Mouse (Mus musculus) erythroid progenitor cell, adult 5-6 weeks (primary cell): ENCODE measurements around the gene Cd300e. TPM values are rescaled to one million over a fixed set of nuclear protein-coding genes. Genes with fewer than 3 reads are reported as not detected.
"Not testable (repeated sequence)": the region's sequence is repeated elsewhere in the genome, so short reads cannot be mapped to it uniquely, and the experiment has no call there.

Experiments used
- ATAC-seq: replicated peaks from 2 replicates; pipeline ENCODE4 v1.8.0; 2016; ENCODE audit warnings: moderate number of reproducible peaks, mild to moderate bottlenecking, moderate TSS enrichment, inconsistent platforms; ENCODE audit not compliant: poor library complexity, low FRiP score, severe bottlenecking
- total RNA-seq, 2 experiments: library from RNA; stranded (forward) in 1 of 2; stranded (reverse) in 1 of 2; fragments of 150-400 nt in 1 of 2; fragments of 186-747, 209-891 nt in 1 of 2; gene quantifications; 2 replicates each; pipeline versions ENCODE4 v1.2.3 to v1.2.4; 2015 to 2017; ENCODE audit warnings: low replicate concordance in 2 of 2

The Cd300e gene
- total RNA-seq, 2 experiments from 2014 or later, result 3.8 TPM; not detected in 1

DNA sequence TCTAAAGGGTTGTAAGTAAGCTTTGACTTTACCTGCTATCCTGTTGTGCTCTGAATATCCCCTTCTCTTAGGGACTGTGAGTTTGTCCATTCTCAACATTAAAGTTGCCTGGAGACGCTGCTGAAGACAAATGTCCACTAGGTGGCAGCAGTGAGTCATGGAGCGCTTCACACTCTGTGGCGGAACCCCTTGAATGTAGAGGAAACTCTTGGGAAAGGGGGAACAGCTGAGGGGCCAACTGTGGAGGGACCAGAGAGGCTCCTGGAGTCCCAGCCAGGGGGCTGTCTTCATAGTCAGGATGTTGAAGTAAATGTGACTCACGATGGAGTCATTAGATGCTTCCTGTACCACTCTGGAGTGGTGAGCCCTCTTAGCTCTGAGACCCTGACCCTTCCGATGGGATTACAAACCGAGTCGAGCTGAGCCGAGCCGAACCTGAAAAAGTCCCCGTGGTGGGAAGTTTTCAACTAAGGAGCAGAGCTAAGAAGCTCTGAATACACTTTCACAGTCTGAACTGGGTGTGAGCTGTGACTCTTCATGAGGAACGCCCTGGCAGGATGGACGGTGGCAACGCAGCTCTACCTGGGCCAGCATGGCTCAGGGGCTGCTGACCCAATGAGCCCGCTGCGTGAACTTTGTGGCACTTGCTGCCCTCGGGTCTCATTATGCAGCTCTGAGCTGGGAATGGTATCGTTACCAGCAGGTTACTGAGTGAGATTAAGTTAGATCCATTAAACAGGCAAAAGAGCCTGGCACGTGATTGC, 21.6 kb upstream of the Cd300e start:
- peak; percentile 59; the same call in 1 of the 2 replicates for ATAC-seq

DNA sequence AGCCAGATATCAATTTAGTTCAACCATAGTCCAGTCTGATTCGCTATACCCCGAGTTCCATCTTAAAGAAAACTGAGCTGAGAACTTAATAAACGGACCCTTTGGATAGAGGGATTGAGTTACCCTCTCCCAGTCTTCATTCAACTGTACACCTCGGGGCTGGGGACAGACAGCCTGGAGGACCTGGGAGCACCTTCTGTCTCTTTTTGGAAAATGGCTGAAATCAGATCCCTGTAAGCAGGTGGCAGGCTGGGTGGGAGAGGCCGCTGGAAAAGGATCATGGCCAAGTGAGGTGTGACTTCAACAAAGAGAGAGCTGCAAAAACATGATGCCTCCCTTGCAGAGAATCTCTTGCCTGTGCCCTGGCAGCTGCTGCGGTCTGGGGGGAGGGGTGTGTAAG, 20.2 kb upstream of the Cd300e start:
- ATAC-seq, result no peak

DNA sequence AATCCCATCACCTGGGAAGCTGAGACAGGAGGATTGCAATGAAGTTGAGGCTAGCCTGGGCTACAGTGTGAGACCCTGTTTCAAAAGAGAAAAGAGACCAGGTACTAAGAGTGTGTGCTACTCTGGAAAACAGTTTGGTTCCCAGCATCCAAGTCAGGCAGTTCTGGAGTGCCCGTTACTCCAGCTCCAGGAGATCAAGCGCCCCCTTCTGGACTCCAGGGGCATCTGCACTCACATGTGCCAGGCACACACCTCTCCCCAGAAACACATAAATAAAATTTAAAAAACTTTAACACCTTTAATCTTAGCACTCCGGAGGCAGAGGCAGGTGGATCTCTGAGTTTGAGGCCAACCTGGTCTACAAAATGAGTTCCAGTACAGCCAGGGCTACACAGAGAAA, 19.4 kb upstream of the Cd300e start:
- ATAC-seq, result no peak

DNA sequence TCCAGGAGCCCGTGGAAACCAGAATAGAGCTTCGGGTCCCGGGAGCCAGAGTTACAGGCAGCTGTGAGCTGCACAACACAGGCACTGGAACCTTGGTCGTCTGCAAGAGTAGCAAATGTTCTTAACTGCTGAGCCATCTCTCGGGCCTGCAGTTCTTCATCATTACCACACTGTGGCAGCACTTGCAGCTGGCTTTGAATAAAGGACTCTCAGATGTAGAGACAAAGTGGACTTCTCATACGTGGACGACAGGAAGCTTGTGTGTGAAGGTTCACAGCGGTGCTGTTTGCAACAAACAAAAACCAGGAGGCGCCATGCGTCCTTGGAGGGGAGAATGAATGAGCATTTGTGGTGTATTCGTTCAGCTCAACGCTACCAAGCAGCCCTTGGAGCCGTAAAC, 18.9 kb upstream of the Cd300e start:
- ATAC-seq, result 0 out of 2 replicates have a peak, but pooled peaks have one; percentile 15

DNA sequence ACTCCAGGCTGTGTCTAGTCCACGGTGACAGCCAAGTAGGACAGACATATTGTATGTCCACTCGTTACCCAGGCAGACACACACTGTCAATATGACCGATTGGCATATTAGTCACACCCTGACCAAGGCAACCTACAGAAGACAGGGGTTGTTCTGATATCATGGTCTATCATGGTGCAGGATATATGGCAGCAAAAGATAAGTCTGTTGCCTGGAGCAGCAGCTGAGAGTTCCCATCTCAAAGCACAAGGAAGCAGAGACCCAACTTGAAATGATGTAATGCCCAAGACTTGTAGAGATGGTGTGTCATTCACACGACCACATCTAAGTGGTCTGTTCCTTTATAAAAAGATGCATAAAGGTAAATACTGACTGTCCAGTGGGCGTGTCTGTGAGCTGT, 16.7 kb upstream of the Cd300e start:
- no peak for ATAC-seq

DNA sequence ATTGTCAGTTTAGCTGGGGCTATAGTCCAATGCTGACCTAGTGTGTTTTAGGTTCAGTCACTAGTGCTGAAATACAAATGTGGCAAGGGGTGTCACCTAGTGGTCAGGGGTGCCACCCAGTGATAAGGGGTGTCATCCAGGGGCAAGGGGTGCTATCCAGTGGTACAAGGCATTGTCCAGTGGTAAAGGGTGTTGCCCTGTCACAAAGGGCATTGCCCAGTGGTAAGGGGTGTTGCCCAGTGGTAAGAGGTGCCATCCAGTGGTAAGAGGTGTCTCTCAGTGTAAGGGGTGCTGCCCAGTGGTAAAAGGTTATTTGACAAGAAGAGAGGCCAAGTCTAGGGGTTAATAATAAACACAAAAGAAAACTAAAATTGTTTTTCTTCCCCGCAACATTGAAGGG, 15.5 kb upstream of the Cd300e start:
- no peak for ATAC-seq

DNA sequence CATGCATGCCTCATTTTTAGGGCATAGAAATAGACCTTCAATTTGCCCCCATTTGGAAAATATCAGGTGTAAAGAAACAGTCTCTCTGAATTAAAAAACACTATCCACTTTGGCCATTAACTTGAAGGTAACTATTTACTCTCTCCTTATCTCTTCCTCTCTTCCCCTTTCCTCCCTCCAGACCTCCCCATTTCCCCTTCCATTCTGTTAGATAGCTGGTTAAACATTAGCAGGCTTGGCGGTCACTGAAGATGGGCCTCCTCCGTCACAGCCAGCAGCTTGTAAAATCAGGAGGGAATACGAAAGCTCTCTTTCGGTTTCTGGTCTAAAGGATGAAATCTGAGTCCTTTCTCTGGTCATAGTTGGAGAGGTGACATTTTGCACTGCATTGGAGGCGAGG, 13.9 kb upstream of the Cd300e start:
- ATAC-seq, result no peak

DNA sequence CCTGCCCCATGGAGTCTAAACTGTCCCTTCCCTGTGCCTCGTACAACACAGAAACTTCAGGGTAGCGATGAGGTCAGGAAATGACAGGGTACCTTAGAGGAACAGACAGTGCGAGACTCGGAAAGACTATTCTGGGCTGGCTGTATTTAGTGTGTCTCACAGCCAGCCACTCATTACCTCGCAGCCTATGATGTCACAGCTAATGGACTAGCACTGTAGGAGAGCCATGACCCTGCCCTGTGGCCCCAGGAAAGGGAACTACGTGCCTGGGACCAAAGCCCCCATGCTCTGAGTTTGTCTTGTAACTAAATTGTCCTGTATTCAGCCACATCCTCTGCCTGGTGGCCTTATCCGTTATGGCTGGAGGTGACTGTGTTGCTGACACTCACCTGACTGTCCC, 13.4 kb upstream of the Cd300e start:
- ATAC-seq, result no peak

DNA sequence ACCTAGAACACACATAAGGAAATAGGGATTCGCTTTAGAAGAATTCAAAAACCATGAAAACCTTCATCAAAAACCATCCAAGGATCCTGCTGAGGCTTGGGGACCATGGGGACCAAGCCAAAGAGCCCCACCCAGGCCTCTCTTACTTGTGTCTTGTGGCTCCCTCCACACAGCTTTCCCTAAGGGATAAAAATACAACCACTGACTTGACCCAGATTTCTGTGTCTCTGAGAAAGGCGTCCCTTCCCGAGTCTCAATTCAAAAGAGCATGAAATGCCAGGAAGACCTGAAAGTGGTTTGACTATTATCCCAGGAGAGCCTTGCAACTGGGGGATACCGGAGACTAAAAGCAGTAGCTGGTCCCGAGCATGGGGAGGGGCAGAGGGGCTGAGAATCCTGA, 11.0 kb upstream of the Cd300e start:
- no peak for ATAC-seq

DNA sequence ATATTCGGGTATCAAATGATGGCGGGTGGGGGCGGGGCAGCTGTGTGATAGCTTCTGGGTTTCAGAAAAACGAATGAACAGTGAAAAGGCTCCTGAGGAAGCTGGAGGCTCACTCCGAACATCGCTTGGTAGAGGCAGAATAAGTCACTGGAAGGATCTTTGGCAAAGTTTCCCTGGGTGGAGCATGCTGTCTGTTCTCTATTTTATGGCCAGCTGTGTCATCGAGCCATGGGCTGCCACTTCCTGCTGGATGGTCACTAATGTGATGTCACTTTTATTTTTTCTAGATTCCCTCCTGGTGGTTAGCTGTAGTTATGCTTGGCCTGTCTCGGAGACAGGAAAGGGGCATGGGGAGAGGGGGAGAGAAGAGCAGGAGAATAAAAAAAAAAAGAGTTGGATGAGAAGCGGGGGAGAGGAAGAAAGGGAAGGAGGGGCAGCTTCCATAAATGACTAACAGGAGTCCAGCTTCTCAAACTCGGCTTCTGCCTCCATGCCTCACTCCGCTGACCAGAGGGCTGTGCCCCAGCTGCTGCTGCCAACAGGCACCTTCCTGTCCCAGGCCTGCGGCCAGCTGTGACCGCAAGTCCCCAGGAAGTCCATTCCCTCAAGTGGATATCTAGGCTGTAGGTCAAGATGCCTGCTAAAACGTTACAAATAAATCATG, 9.8 kb upstream of the Cd300e start:
- ATAC-seq, result no peak

DNA sequence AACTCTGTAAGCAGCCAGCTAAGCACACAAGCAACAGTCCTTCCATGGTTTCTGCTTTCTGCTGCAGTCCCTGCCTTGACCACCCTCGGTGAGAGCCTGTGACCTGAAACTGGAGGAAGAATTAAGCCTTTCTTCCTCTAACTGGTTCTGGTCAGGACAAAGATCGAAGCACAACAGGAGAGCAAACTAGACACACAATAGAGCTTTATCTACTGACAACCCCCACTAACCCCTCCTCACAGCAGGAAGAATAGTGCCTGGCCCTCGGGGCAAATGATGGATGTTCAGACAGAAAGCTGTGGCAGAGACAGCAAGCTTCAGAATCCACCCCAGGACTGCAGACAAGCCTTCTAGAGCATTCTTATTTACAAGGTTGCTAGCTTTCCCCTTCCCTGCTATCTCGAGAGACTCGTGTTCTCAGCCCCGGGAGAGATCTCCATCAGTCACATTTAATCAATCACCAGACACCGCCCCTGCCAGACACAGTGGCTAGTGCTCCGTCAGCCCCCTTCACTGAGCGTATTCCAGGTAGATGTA, 9.1 kb upstream of the Cd300e start:
- no peak for ATAC-seq

DNA sequence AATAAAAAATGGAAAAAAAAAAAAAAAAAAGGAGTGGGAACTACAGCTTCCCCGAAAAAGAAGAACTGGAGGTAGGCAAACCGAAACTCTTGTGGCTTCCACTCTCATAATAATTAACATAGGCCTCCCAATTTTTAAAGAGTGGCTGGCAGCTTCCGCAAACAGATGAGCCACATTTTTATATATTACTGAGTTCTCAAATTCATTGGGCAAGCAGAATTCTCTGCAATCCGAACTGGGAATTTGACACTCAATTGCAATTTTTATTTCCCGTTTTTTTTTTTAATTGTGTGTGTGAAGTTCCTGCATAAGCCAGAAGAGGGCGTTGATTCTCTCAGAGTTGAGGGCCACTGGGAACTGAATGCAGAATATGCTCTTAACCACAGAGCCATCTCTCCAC, 4.8 kb upstream of the Cd300e start:
- no peak for ATAC-seq

DNA sequence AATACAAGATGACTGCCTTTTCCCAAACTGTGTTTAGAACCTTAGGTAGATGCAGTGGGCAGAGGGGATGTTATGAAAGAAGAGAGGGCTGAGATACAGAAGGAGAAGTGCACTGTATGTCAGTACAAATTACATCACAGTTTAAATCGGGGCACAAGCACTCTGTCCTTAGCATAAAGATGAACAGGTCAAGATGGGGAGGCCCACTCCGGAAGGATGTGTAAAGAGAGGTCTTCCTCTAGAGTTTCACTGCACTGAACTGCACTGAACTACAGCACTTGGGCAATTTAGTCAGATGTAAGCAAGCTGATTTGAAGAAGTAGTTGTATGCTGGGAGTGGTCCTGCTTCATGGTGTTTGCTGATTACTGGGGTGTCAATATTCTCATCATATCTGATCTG, 2.2 kb downstream of the Cd300e start:
- no peak for ATAC-seq

DNA sequence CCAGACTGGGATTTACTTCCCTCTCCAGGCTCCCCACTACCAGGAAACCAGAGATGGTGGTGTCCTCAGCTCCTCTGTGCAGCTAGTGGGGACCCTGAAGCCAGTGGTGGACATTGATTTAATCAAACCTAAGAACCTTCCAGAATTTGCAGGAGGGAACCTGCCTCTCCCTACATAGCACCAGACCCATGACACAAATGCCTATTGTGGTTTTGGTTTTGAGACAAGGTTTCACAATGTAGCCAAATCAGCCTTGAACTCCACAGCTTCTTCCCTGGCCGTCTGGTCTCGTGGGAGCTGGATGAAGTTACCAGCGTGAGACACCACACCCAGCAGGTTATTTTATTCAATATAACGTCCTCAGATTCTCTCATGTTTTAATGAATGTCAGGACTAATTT, 3.3 kb downstream of the Cd300e start:
- ATAC-seq, result no peak

DNA sequence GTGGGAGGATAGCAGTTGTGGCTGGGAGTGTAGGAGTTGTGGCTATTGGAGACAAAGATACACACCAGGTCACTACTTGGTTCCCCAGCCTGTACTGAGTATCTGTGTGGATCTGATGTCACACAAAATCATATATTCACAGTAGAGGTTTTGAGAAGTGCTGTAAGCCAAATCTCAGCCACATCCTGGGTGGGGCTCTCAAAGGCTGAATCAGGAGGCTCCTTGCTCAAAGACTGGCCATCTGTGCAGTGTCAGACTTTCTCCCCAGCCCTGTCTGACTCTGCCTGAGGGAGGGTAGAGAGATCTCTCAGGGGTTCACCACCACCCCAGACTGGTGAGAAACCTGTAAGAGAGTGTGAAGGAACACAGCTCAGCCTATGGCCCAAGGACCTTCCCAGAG, 7.4 kb downstream of the Cd300e start:
- ATAC-seq, result no peak

DNA sequence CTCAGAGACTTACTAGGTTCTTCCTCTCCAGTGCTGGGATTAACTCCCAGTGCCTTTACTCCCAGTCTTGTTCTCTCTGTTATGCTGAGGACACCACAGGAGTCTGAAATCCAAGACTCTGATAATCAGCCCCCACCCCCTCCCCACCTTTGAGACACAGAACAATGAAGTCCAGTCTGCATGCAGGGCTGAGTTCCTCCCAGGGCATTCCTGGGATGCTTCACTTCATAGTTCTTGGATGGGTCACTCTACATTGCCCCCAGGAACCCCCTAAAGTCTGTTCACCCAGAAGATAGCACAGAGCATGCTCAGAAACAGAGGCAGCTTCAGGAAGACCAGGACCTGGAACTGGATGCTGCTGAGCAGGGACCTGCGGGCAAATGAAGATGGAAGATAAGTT, 9.0 kb downstream of the Cd300e start:
- no peak for ATAC-seq

DNA sequence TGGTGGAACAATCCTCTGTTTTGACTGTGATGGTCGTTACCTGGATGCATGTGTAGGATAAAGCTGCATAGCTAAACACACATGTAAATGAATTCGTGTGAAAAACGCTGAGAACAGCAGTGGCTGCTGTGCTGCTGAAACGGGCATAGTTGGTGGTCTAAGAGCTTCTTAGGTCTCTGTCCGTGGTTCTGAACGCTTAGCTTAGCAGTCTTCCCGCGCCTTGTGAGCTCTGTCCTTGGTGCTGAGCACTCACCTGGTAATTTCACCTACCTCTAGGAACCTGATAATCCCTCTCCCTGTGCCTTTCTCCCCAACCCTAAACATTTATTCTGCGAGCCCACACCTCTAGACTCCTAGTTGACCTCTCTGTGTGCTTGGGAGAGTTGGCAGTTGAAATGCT, 9.8 kb downstream of the Cd300e start:
- ATAC-seq, result no peak

DNA sequence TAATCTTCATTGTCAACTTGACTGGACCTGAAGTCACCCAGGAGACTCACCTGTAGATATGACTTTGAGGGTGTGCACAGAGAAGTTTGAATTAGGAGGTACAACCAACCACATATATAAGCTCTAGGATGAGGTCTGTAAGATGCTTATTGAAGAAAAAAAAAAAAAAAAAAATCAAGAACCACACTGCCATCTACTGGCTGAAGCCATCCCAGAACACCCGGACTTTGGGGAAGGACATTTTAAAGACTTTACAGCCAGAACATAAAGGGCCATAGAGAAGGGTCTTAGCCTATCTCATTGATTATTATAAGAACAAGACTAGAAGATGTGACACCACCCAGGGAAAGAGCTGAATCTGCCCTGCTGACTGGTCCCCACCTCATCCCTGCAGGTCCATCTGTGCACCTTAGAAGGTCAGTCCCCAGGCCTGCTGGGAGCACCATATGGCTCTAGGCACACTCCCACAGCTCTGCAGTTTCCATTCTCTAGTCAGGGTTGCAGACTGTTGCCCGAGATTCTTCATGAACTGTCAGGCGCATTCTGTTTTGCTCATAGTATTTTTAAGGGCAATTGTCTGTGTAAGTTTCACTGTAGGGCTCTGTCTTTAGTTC, 12.6 kb downstream of the Cd300e start:
- ATAC-seq, result no peak

DNA sequence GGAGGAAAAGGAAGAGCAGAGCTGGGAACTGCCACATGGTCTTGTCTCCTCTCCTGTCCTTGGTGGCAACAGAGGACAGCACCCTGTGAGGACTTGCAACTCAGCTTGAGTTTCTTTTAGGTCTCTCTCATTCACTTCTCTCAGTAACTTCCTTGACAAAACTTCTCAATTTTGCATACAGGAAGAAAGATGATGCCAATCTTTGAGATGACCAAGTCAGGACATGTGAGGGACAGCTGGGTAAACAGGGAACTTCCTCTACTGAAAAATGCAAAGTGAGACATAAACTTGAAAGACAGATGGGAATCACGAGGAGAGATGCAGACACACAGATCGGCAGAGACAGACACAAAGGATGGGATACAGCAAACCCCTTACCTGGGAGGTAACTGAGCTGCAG, 13.7 kb downstream of the Cd300e start, which contains the start of gene Cd300ld3:
Gene Cd300ld3 (minus strand): TSS at position 151 of the 400 bp plus-strand sequence.
- ATAC-seq, result no peak

DNA sequence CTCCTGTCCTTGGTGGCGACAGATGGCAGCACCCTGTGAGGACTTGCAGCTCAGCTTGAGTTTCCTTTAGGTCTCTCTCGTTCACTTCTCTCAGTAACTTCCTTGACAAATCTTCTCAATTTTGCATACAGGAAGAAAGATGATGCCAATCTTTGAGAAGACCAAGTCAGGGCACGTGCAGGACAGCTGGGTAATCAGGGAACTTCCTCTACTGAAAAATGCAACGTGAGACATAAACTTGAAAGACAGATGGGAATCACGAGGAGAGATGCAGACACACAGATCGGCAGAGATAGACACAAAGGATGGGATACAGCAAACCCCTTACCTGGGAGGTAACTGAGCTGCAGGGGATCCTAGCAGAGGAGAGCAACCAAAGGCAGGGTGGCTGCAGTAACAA, 24.3 kb downstream of the Cd300e start, which contains the start of gene Cd300ld5:
Gene Cd300ld5 (minus strand): TSS at position 101 of the 400 bp plus-strand sequence.
- not testable (repeated sequence) for ATAC-seq

DNA sequence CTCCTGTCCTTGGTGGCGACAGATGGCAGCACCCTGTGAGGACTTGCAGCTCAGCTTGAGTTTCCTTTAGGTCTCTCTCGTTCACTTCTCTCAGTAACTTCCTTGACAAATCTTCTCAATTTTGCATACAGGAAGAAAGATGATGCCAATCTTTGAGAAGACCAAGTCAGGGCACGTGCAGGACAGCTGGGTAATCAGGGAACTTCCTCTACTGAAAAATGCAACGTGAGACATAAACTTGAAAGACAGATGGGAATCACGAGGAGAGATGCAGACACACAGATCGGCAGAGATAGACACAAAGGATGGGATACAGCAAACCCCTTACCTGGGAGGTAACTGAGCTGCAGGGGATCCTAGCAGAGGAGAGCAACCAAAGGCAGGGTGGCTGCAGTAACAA, 35.1 kb downstream of the Cd300e start, which contains the start of gene Cd300ld4:
Gene Cd300ld4 (minus strand): TSS at position 101 of the 400 bp plus-strand sequence.
- ATAC-seq, result not testable (repeated sequence)
